Mouse (Mus musculus) lung, postnatal 0 days (tissue): ENCODE data around the gene Tprn.

Experiments used
- CTCF ChIP-seq: IDR thresholded peaks from 2 replicates; pipeline ENCODE4 v1.5.1; 2016; ENCODE audit warnings: antibody characterized with exemption, mild to moderate bottlenecking
- EP300 ChIP-seq: IDR thresholded peaks from 2 replicates; pipeline ENCODE4 v1.6.1; 2016; ENCODE audit warnings: antibody characterized with exemption, mild to moderate bottlenecking, control low read depth

GRCm38 (mm10) chr2:25292856-25293255 lies 30.4 kb downstream of the Tprn start:
- TF ChIP-seq EP300 (no peak), CTCF (peak; percentile 93)
